ENCODE assay signal across 11 mouse cellular contexts in genomic region chr9:27149836-27150235, GRCm38 (mm10). TPM values are rescaled to one million over a fixed set of nuclear protein-coding genes. Genes with fewer than 3 reads are reported as not detected.
A peak's percentile ranks its signal among the peaks of the same experiment; 100 is the strongest.
DNase-seq lines count a peak whose midpoint lies in the region; ATAC-seq and TF ChIP-seq lines count a peak whose summit lies in the region.
"Had no signal": no experiment of that assay in that cellular context is flagged by ENCODE, and none has a peak within 500 bp of the region (broad histone marks: within the 10 kb centered on the region; RNA-seq: fewer than 3 reads in every experiment).

No protein-coding gene starts in this region.

- no peak for ATAC-seq in limb, embryonic 12.5 days (ENCODE audit: insufficient number of reproducible peaks, insufficient read depth, low FRiP score, low TSS enrichment, low read depth)
- no peak for ATAC-seq in forebrain, postnatal 0 days
- no peak for ATAC-seq in neural tube, embryonic 12.5 days (ENCODE audit: low FRiP score, low read depth)
- no peak for ATAC-seq in kidney, embryonic 15.5 days (replicated peaks; ENCODE audit: low FRiP score)
- no peak for ATAC-seq in CD4-positive, CD25-positive, alpha-beta regulatory T cell, adult 4 months
- ATAC-seq: intestine, postnatal 0 days; liver, postnatal 0 days had no signal

- TF ChIP-seq CTCF in heart, adult 2 months (IDR thresholded peaks at IDR 0.05) = no peak
- TF ChIP-seq CTCF in forebrain, postnatal 0 days (IDR thresholded peaks at IDR 0.05; ENCODE audit: low read depth) = no peak

- H3K4me1 ChIP-seq in heart, adult 2 months (ENCODE audit: control insufficient read depth, insufficient read depth, low read length) = peaks cover 8% of the 10 kb centered on the region
- peaks cover 44% of the 10 kb centered on the region for H3K4me1 ChIP-seq in limb, embryonic 12.5 days (replicated peaks)
- H3K4me1 ChIP-seq in limb, embryonic 10.5 days = peaks cover 38% of the 10 kb centered on the region
- peaks cover 30% of the 10 kb centered on the region for H3K4me1 ChIP-seq in forebrain, postnatal 0 days (ENCODE audit: insufficient read depth)
- peaks cover 51% of the 10 kb centered on the region for H3K4me1 ChIP-seq in neural tube, embryonic 12.5 days
- H3K4me1 ChIP-seq in kidney, embryonic 15.5 days = peaks cover 30% of the 10 kb centered on the region

- no peaks in the 10 kb centered on the region; the same call in 1 of the 2 replicates for H3K36me3 ChIP-seq in heart, adult 2 months (ENCODE audit: control insufficient read depth, insufficient read depth, low read length)
- peaks cover 23% of the 10 kb centered on the region for H3K36me3 ChIP-seq in limb, embryonic 12.5 days
- peaks cover 26% of the 10 kb centered on the region for H3K36me3 ChIP-seq in limb, embryonic 10.5 days
- no peaks in the 10 kb centered on the region; the same call in 1 of the 2 replicates for H3K36me3 ChIP-seq in forebrain, postnatal 0 days (ENCODE audit: insufficient read depth)
- H3K36me3 ChIP-seq in neural tube, embryonic 12.5 days = no peaks in the 10 kb centered on the region
- H3K36me3 ChIP-seq in kidney, embryonic 15.5 days = no peaks in the 10 kb centered on the region

- no peak for TF ChIP-seq POLR2A in heart, adult 2 months (IDR thresholded peaks at IDR 0.05; ENCODE audit: insufficient read depth, low read depth, low read length)

- 0 out of 2 replicates have a peak overlapping the region, but pooled peaks have one; percentile 28 for H3K9ac ChIP-seq in heart, adult 2 months (ENCODE audit: low read depth, low read length)
- H3K9ac ChIP-seq in limb, embryonic 12.5 days (replicated peaks) = no peak overlapping the region
- H3K9ac ChIP-seq in forebrain, postnatal 0 days = peak overlapping the region; percentile 2; the same call in 1 of the 2 replicates
- H3K9ac ChIP-seq in neural tube, embryonic 12.5 days = no peak overlapping the region
- H3K9ac ChIP-seq in kidney, embryonic 15.5 days = no peak overlapping the region
- H3K9ac ChIP-seq: liver, postnatal 0 days had no signal

- no peaks in the 10 kb centered on the region for H3K9me3 ChIP-seq in limb, embryonic 12.5 days
- H3K9me3 ChIP-seq in limb, embryonic 10.5 days (replicated peaks) = no peaks in the 10 kb centered on the region
- H3K9me3 ChIP-seq in forebrain, postnatal 0 days (ENCODE audit: low read length) = no peaks in the 10 kb centered on the region
- H3K9me3 ChIP-seq in neural tube, embryonic 12.5 days = no peaks in the 10 kb centered on the region
- H3K9me3 ChIP-seq in kidney, embryonic 15.5 days (replicated peaks) = no peaks in the 10 kb centered on the region

- intact Hi-C loops in heart, adult 2 months (cut with DNase I) = no loop called here
- intact Hi-C loops in heart, postnatal 14 days (cut with DNase I) = no loop called here

- no peak overlapping the region; the same call in 1 of the 2 replicates for H3K4me3 ChIP-seq in heart, adult 2 months
- H3K4me3 ChIP-seq in limb, embryonic 12.5 days (replicated peaks) = no peak overlapping the region
- H3K4me3 ChIP-seq in limb, embryonic 10.5 days = no peak overlapping the region
- H3K4me3 ChIP-seq in forebrain, postnatal 0 days (ENCODE audit: low read depth, low read length) = no peak overlapping the region
- no peak overlapping the region for H3K4me3 ChIP-seq in neural tube, embryonic 12.5 days
- H3K4me3 ChIP-seq in kidney, embryonic 15.5 days (replicated peaks) = no peak overlapping the region

- H3K27me3 ChIP-seq in heart, adult 2 months (ENCODE audit: control insufficient read depth, insufficient read depth, low read length) = no peaks in the 10 kb centered on the region
- H3K27me3 ChIP-seq in limb, embryonic 12.5 days = no peaks in the 10 kb centered on the region
- no peaks in the 10 kb centered on the region for H3K27me3 ChIP-seq in limb, embryonic 10.5 days (ENCODE audit: low read depth, poor library complexity, severe bottlenecking)
- no peaks in the 10 kb centered on the region for H3K27me3 ChIP-seq in forebrain, postnatal 0 days (ENCODE audit: insufficient read depth, low read length)
- H3K27me3 ChIP-seq in neural tube, embryonic 12.5 days (replicated peaks) = no peaks in the 10 kb centered on the region
- no peaks in the 10 kb centered on the region for H3K27me3 ChIP-seq in kidney, embryonic 15.5 days

- H3K27ac ChIP-seq in heart, adult 2 months = peak overlapping the region; percentile 22; the same call in 1 of the 2 replicates
- peak overlapping the region; percentile 37; the same call in 1 of the 2 replicates for H3K27ac ChIP-seq in limb, embryonic 12.5 days
- no peak overlapping the region for H3K27ac ChIP-seq in limb, embryonic 10.5 days
- H3K27ac ChIP-seq in forebrain, postnatal 0 days (ENCODE audit: low read depth, low read length) = no peak overlapping the region
- H3K27ac ChIP-seq in neural tube, embryonic 12.5 days = 0 out of 2 replicates have a peak overlapping the region, but pooled peaks have one; percentile 21
- no peak overlapping the region for H3K27ac ChIP-seq in kidney, embryonic 15.5 days

- no peak overlapping the region for H3K4me2 ChIP-seq in limb, embryonic 12.5 days
- peak overlapping the region; percentile 35 for H3K4me2 ChIP-seq in forebrain, postnatal 0 days (ENCODE audit: low read depth)
- peak overlapping the region; percentile 49 for H3K4me2 ChIP-seq in neural tube, embryonic 12.5 days (replicated peaks)
- no peak overlapping the region for H3K4me2 ChIP-seq in kidney, embryonic 15.5 days

- TF ChIP-seq EP300 in heart, adult 2 months (IDR thresholded peaks at IDR 0.05; ENCODE audit: insufficient read depth, low read depth, low read length) = no peak

- H3K79me2 ChIP-seq in heart, adult 2 months (replicated peaks; ENCODE audit: control insufficient read depth, insufficient read depth, low read length) = no peaks in the 10 kb centered on the region

- no peak for DNase-seq in heart, adult 2 months
- DNase-seq in heart, postnatal 14 days = no peak
- no peak for DNase-seq in limb, embryonic 10.5 days (ENCODE audit: low spot score)
- DNase-seq in forebrain, postnatal 0 days = peak; percentile 41
- DNase-seq: liver, postnatal 0 days; thymus, postnatal 25 days had no signal

- WGBS in heart, adult 2 months = 33% methylated on average over 9 of the region's 9 CpGs
- 46% methylated on average over 9 of the region's 9 CpGs for WGBS in limb, embryonic 12.5 days
- 59% methylated on average over 9 of the region's 9 CpGs for WGBS in limb, embryonic 10.5 days
- WGBS in forebrain, postnatal 0 days = 16% methylated on average over 9 of the region's 9 CpGs
- WGBS in neural tube, embryonic 12.5 days = 47% methylated on average over 9 of the region's 9 CpGs
- WGBS in kidney, embryonic 15.5 days = 49% methylated on average over 9 of the region's 9 CpGs

RNA-seq across cellular contexts. Expression of gene Jam3, which starts 5.4 kb away (rescaled TPM):
- 10 to 100 TPM; 14.1 to 14.2 TPM for total RNA-seq in heart, adult 2 months (2021)
- polyA plus RNA-seq in heart, adult 2 months (2012; rRNA removed) = 18.9 and 30.5 TPM in 2 replicates
- total RNA-seq in heart, postnatal 14 days (2021) = 10 to 100 TPM; 16.8 to 17.3 TPM
- 127 and 131 TPM in 2 replicates for polyA plus RNA-seq in limb, embryonic 12.5 days (2016; fragmentation: Nextera tagmentation; extraction: Ambion mirVana)
- polyA plus RNA-seq in limb, embryonic 10.5 days (2016; fragmentation: Nextera tagmentation; extraction: Ambion mirVana) = 82.4 and 97.9 TPM in 2 replicates
- total RNA-seq in forebrain, postnatal 0 days (2014; rRNA removed) = 37.1 and 44.0 TPM in 2 replicates
- polyA plus RNA-seq in forebrain, postnatal 0 days (2015; fragmentation: Nextera tagmentation; extraction: Ambion mirVana) = 20.6 and 27.7 TPM in 2 replicates
- polyA plus RNA-seq in neural tube, embryonic 12.5 days (2016; fragmentation: Nextera tagmentation; extraction: Ambion mirVana) = 114 and 128 TPM in 2 replicates
- polyA plus RNA-seq in kidney, embryonic 15.5 days (2015; fragmentation: Nextera tagmentation; extraction: Ambion mirVana) = 82.3 and 83.1 TPM in 2 replicates
- under 1 TPM; 0.32 to 0.39 TPM for polyA plus RNA-seq in CD4-positive, CD25-positive, alpha-beta regulatory T cell, adult 4 months (2017; shearing (Covaris generic))

Comparison
In these comparisons a context has a peak if more than half of its experiments do, and no peak if none do; other contexts are left out.
1. H3K27ac ChIP-seq: peak in heart, adult 2 months (single experiment), limb, embryonic 12.5 days (single experiment) and neural tube, embryonic 12.5 days (single experiment); none in limb, embryonic 10.5 days (single experiment), forebrain, postnatal 0 days (single experiment) and kidney, embryonic 15.5 days (single experiment).
2. H3K9ac ChIP-seq: peak in heart, adult 2 months (single experiment) and forebrain, postnatal 0 days (single experiment); none in limb, embryonic 12.5 days (single experiment), neural tube, embryonic 12.5 days (single experiment) and kidney, embryonic 15.5 days (single experiment).
3. H3K4me2 ChIP-seq: peak in forebrain, postnatal 0 days (single experiment) and neural tube, embryonic 12.5 days (single experiment); none in limb, embryonic 12.5 days (single experiment) and kidney, embryonic 15.5 days (single experiment).
4. RNA of gene Jam3, which starts 5.4 kb away (polyA plus RNA-seq): 127 to 131 TPM in limb, embryonic 12.5 days, 114 to 128 TPM in neural tube, embryonic 12.5 days, 82.4 to 97.9 TPM in limb, embryonic 10.5 days, 82.3 to 83.1 TPM in kidney, embryonic 15.5 days, 20.6 to 27.7 TPM in forebrain, postnatal 0 days and 18.9 to 30.5 TPM in heart, adult 2 months; 0.32 to 0.39 TPM in CD4-positive, CD25-positive, alpha-beta regulatory T cell, adult 4 months; every median in the first group is over 10 times any median in the second.